Mouse (Mus musculus): ENCODE measurements at regions not wholly inside any gene's neighbourhood (a gene's known extent, or its start where the extent isn't known, plus 50 kb on each side); places are given as distances from the start of the nearest gene placed in this dataset.
"Not testable (repeated sequence)": the region's sequence is repeated elsewhere in the genome, so short reads cannot be mapped to it uniquely, and the experiment has no call there.

GRCm38 (mm10) chr2:78306897-78307296 lies 360.7 kb upstream of the Cwc22 start:
- Histone ChIP-seq H3K4me2 (replicated peaks) (no peak overlapping the region), H3K4me1 (replicated peaks) (no peaks in the 10 kb centered on the region), H3K9ac (replicated peaks) (no peak overlapping the region), H3K27me3 (no peaks in the 10 kb centered on the region), H3K4me3 (replicated peaks) (no peak overlapping the region), H3K27ac (no peak overlapping the region), H3K9me3 (no peaks in the 10 kb centered on the region), H3K36me3 (no peaks in the 10 kb centered on the region)
- 0 out of 2 replicates have a peak, but pooled peaks have one; percentile 50 for ATAC-seq
- WGBS, result 66% methylated on average over 4 of the region's 4 CpGs

- Histone ChIP-seq H3K36me3 (no peaks in the 10 kb centered on the region), H3K27ac (no peak overlapping the region), H3K9ac (replicated peaks) (no peak overlapping the region), H3K4me3 (replicated peaks) (no peak overlapping the region), H3K9me3 (no peaks in the 10 kb centered on the region), H3K4me1 (replicated peaks) (no peaks in the 10 kb centered on the region), H3K27me3 (no peaks in the 10 kb centered on the region), H3K4me2 (replicated peaks) (no peak overlapping the region)
- WGBS, result 34% methylated on average over 1 of the region's 1 CpGs
- ATAC-seq, result no peak
Observed at GRCm38 (mm10) chr2:78291665-78292064, 345.5 kb upstream of the Cwc22 start.

- ATAC-seq, result peak; percentile 69
- no peak overlapping the region for H3K9ac ChIP-seq (replicated peaks)
- no peak overlapping the region for H3K4me2 ChIP-seq (replicated peaks)
- no peak overlapping the region for H3K4me3 ChIP-seq (replicated peaks)
- H3K4me1 ChIP-seq (replicated peaks), result peaks cover 8% of the 10 kb centered on the region
- H3K27ac ChIP-seq, result peak overlapping the region; percentile 35; the same call in 1 of the 2 replicates
- H3K36me3 ChIP-seq, result no peaks in the 10 kb centered on the region
- H3K9me3 ChIP-seq, result no peaks in the 10 kb centered on the region
- H3K27me3 ChIP-seq, result no peaks in the 10 kb centered on the region
Observed at GRCm38 (mm10) chr2:78284806-78285205, 338.6 kb upstream of the Cwc22 start.

DNA sequence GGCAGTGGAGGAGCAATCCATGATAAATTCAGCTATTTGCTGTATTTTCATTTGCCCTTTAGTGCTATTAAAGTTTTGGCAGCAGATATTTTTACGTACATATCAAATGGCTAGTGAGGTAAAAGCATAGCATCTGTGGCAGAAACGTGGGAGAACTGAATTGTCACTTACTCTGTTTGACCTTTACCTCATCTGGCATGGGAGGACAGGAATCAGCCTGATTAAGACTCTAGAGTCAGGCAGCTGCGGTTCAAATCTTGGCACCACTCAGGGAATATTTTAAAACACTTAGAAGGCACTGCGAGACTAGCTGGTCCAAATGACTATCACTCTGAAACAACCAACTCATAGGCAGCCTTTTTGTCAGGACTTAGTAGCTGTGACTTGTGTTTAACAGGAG lies 337.4 kb upstream of the Cwc22 start:
- Histone ChIP-seq H3K27ac (no peak overlapping the region), H3K9ac (replicated peaks) (no peak overlapping the region)
- no peak for ATAC-seq

DNA sequence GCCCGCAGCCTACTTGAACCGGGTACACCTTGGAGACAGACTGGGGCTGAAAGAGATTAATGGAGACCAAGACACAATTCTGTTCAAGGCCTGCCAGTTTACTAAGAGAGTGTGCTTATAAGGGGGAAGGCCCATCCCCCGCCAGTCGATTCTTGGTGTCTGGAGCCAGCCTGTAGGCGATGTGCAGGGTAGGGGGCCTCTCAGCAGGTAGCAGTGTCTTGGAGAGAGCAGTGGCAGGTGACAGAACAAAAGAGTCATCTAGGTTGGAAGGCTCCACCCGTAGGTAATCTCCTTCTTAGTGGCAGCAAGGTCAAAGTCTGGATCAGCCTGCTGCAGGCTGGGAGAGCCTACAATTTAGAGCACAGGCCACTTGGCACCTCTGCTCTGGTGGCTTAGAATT lies 335.7 kb upstream of the Cwc22 start:
- H3K27ac ChIP-seq; H3K36me3 ChIP-seq; H3K9me3 ChIP-seq; H3K4me2 ChIP-seq (replicated peaks); H3K4me3 ChIP-seq (replicated peaks); H3K9ac ChIP-seq (replicated peaks); H3K27me3 ChIP-seq; H3K4me1 ChIP-seq (replicated peaks); ATAC-seq: not testable (repeated sequence)
- WGBS, result 52% methylated on average over 6 of the region's 6 CpGs

More for the DNA sequence above, 337.4 kb upstream of the Cwc22 start:
- Histone ChIP-seq H3K4me1 (replicated peaks) (peaks cover 8% of the 10 kb centered on the region), H3K27me3 (no peaks in the 10 kb centered on the region), H3K4me2 (replicated peaks) (no peak overlapping the region), H3K9me3 (no peaks in the 10 kb centered on the region), H3K36me3 (no peaks in the 10 kb centered on the region), H3K4me3 (replicated peaks) (no peak overlapping the region)
- WGBS, result 84% methylated on average over 4 of the region's 4 CpGs

GRCm38 (mm10) chr2:78280219-78280915 lies 334.2 kb upstream of the Cwc22 start:
- Histone ChIP-seq H3K4me3 (replicated peaks) (no peak overlapping the region), H3K27ac (no peak overlapping the region), H3K9ac (replicated peaks) (no peak overlapping the region), H3K4me1 (replicated peaks) (peaks cover 8% of the 10 kb centered on the region), H3K36me3 (no peaks in the 10 kb centered on the region), H3K4me2 (replicated peaks) (no peak overlapping the region), H3K27me3 (no peaks in the 10 kb centered on the region), H3K9me3 (no peaks in the 10 kb centered on the region)
- ATAC-seq, result no peak
- WGBS, result 80% methylated on average over 5 of the region's 5 CpGs

GRCm38 (mm10) chr2:78279382-78280056 lies 333.3 kb upstream of the Cwc22 start:
- Histone ChIP-seq H3K4me2 (replicated peaks) (no peak overlapping the region), H3K4me3 (replicated peaks) (no peak overlapping the region), H3K27me3 (no peaks in the 10 kb centered on the region), H3K4me1 (replicated peaks) (peaks cover 2% of the 10 kb centered on the region; the same call in 1 of the 2 replicates), H3K27ac (no peak overlapping the region), H3K9me3 (no peaks in the 10 kb centered on the region), H3K9ac (replicated peaks) (no peak overlapping the region), H3K36me3 (no peaks in the 10 kb centered on the region)
- 79% methylated on average over 5 of the region's 5 CpGs for WGBS
- no peak for ATAC-seq

DNA sequence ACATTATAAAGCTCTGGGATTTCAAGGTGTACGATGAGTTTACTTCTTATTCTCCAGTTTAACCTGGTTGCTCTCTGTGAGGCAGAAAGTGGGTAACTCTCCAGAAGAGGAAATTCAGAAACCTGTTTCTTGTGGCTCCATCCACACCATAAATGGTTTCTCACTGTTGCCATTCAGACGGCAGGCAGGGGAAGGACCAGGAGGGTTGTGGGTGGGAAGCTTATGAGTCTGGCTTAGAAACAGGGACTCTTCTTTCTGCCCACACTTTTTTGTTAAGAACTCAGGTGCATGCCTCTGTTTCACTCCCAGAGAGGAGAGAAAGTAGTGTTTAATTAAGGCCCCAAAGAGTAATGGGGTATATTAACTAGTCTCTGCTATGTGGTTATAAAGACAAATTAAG lies 332.5 kb upstream of the Cwc22 start:
- no peaks in the 10 kb centered on the region for H3K27me3 ChIP-seq
- ATAC-seq, result no peak
- H3K36me3 ChIP-seq, result no peaks in the 10 kb centered on the region
- H3K4me1 ChIP-seq (replicated peaks), result no peaks in the 10 kb centered on the region
- H3K27ac ChIP-seq, result no peak overlapping the region
- no peak overlapping the region for H3K9ac ChIP-seq (replicated peaks)
- no peak overlapping the region for H3K4me2 ChIP-seq (replicated peaks)
- 87% methylated on average over 2 of the region's 2 CpGs for WGBS
- no peaks in the 10 kb centered on the region for H3K9me3 ChIP-seq
- H3K4me3 ChIP-seq (replicated peaks), result no peak overlapping the region

- Histone ChIP-seq H3K9me3 (no peaks in the 10 kb centered on the region), H3K27ac (no peak overlapping the region), H3K4me1 (replicated peaks) (no peaks in the 10 kb centered on the region), H3K27me3 (no peaks in the 10 kb centered on the region), H3K9ac (replicated peaks) (no peak overlapping the region), H3K36me3 (no peaks in the 10 kb centered on the region), H3K4me3 (replicated peaks) (no peak overlapping the region), H3K4me2 (replicated peaks) (no peak overlapping the region)
- 70% methylated on average over 8 of the region's 8 CpGs for WGBS
- ATAC-seq, result 0 out of 2 replicates have a peak, but pooled peaks have one; percentile 20
Observed at GRCm38 (mm10) chr2:78277699-78278098, 331.5 kb upstream of the Cwc22 start.

DNA sequence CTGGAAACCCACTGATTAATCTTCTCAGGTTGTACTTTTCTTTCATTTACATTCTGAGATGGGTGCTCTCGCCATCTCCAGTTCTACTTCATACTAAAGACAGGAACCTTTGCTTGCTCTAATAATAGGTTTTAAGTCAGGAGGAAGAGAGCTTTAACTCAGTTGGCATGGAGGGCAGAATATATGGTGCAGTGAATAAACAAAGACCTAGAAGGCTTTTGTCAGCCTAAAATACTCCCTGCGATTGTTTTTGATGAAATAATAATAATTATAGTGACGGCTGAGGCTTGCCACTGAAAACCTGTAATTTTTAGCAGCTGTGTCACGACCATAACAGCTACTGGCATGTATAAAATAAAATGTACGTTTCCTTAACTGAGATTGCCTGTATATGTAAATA lies 327.9 kb upstream of the Cwc22 start:
- WGBS, result 88% methylated on average over 5 of the region's 5 CpGs
- H3K27ac ChIP-seq, result no peak overlapping the region
- H3K4me3 ChIP-seq (replicated peaks), result no peak overlapping the region
- ATAC-seq, result no peak
- no peaks in the 10 kb centered on the region for H3K36me3 ChIP-seq
- H3K9me3 ChIP-seq, result no peaks in the 10 kb centered on the region
- H3K4me1 ChIP-seq (replicated peaks), result no peaks in the 10 kb centered on the region
- no peak overlapping the region for H3K4me2 ChIP-seq (replicated peaks)
- H3K9ac ChIP-seq (replicated peaks), result no peak overlapping the region
- H3K27me3 ChIP-seq, result no peaks in the 10 kb centered on the region

DNA sequence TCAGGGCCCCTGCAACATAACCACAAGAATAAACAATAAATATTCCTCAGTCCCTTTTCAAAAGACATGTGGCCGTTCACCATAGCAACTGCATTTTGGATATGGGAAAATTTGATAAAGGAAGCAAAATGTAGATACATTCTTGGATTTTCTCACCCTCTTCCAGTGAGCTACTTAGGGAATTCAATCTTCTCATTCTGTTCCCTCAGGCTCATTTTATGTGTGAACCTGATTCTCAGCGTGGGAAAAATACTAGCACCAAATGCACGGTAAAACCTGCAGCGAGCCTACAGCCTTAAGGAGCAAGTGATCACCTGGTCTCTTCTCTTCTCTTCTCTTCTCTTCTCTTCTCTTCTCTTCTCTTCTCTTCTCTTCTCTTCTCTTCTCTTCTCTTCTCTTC lies 322.5 kb upstream of the Cwc22 start:
- no peaks in the 10 kb centered on the region for H3K36me3 ChIP-seq
- no peak overlapping the region for H3K9ac ChIP-seq (replicated peaks)
- WGBS, result 86% methylated on average over 4 of the region's 4 CpGs
- H3K9me3 ChIP-seq, result no peaks in the 10 kb centered on the region
- H3K4me2 ChIP-seq (replicated peaks), result no peak overlapping the region
- no peaks in the 10 kb centered on the region for H3K4me1 ChIP-seq (replicated peaks)
- no peak overlapping the region for H3K4me3 ChIP-seq (replicated peaks)
- no peak for ATAC-seq
- no peak overlapping the region for H3K27ac ChIP-seq
- no peaks in the 10 kb centered on the region for H3K27me3 ChIP-seq

DNA sequence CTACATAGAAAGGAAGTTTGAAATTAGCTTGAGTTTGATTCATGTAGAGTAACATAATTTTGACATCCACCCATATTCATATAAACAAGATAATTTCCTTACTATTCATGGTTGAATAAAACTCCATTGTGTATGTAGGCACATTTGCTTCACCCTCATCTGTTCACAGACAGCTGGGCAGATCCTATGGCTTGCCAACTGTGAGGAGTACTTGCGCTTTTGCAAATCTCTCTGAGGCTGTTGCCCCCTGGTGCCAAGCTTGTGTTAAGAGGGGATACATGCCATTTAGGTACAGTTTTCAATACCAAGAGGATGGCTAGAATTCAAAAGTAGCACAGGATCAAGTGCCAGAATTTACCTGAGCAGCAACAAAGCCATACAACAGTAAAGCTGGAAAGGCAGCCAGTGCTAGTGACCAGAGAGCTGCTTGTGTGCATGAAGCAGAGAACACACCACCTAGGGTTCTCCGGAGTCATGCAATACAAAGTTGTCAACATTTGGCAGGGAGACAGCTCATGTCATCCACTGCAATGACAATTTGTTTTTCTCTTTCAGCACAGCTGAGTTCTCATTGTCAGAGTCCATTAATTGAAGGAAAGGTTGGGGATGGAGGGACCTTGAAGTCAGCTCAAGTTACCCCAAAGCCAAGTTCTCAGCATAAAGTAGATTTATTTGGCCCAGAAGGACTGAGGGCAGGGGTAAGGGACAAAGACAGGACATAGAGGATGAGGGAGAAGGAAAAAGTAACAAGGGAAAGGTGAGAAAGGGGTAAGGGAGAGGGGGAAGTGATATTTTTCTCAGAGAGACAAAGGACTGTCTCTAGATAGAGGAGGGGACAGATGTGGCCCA lies 321.6 kb upstream of the Cwc22 start:
- H3K36me3 ChIP-seq, result no peaks in the 10 kb centered on the region
- WGBS, result 92% methylated on average over 2 of the region's 2 CpGs
- H3K4me3 ChIP-seq (replicated peaks), result no peak overlapping the region
- ATAC-seq, result no peak
- H3K4me1 ChIP-seq (replicated peaks), result no peaks in the 10 kb centered on the region
- H3K4me2 ChIP-seq (replicated peaks), result no peak overlapping the region
- no peak overlapping the region for H3K9ac ChIP-seq (replicated peaks)
- no peak overlapping the region for H3K27ac ChIP-seq
- no peaks in the 10 kb centered on the region for H3K27me3 ChIP-seq
- no peaks in the 10 kb centered on the region for H3K9me3 ChIP-seq
